Mouse (Mus musculus): ENCODE data around the gene Slain2. TPM values are rescaled to one million over a fixed set of nuclear protein-coding genes. Genes with fewer than 3 reads are reported as not detected.
A peak's percentile ranks its signal among the peaks of the same experiment; 100 is the strongest.

Slain2 gene
- 100 to 1,000 TPM; 116 to 121 TPM for total RNA-seq (2021)

- peak; percentile 100 for DNase-seq
Measured at GRCm38 (mm10) chr5:72913648-72914557, at the start of gene Slain2. TSS of gene Slain2 (plus strand) at chr5:72914304.

GRCm38 (mm10) chr5:72864654-72865178 is 49.4 kb upstream of the Slain2 start:
- DNase-seq = no peak

- no peak for DNase-seq
Measured at GRCm38 (mm10) chr5:72866260-72866905, 47.7 kb upstream of the Slain2 start.

GRCm38 (mm10) chr5:72867036-72867672 is 47.0 kb upstream of the Slain2 start:
- DNase-seq = no peak

- peak; percentile 96 for DNase-seq
Measured at GRCm38 (mm10) chr5:72868091-72868875, 45.8 kb upstream of the Slain2 start, which contains the start of gene Tec. TSS of gene Tec (minus strand) at chr5:72868483.

- no peak for DNase-seq
Measured at GRCm38 (mm10) chr5:72869779-72870608, 44.1 kb upstream of the Slain2 start.

GRCm38 (mm10) chr5:72871114-72871513 is 43.0 kb upstream of the Slain2 start:
- no peak for DNase-seq

- no peak for DNase-seq
Measured at GRCm38 (mm10) chr5:72879736-72880135, 34.4 kb upstream of the Slain2 start.

GRCm38 (mm10) chr5:72881748-72882411 is 32.2 kb upstream of the Slain2 start:
- DNase-seq = no peak

- DNase-seq = no peak
Measured at GRCm38 (mm10) chr5:72882412-72882765, 31.7 kb upstream of the Slain2 start.

- DNase-seq = no peak
Measured at GRCm38 (mm10) chr5:72883706-72884105, 30.4 kb upstream of the Slain2 start.

- no peak for DNase-seq
Measured at GRCm38 (mm10) chr5:72886458-72887222, 27.5 kb upstream of the Slain2 start.

GRCm38 (mm10) chr5:72888260-72888659 is 25.8 kb upstream of the Slain2 start:
- DNase-seq = no peak

- peak; percentile 72 for DNase-seq
Measured at GRCm38 (mm10) chr5:72891534-72891933, 22.6 kb upstream of the Slain2 start.

- DNase-seq = peak; percentile 50
Measured at GRCm38 (mm10) chr5:72893987-72894386, 20.1 kb upstream of the Slain2 start.

- no peak for DNase-seq
Measured at GRCm38 (mm10) chr5:72895261-72895660, 18.8 kb upstream of the Slain2 start.

GRCm38 (mm10) chr5:72896478-72897279 is 17.4 kb upstream of the Slain2 start:
- DNase-seq = peak; percentile 33

- no peak for DNase-seq
Measured at GRCm38 (mm10) chr5:72897998-72898397, 16.1 kb upstream of the Slain2 start.

- no peak for DNase-seq
Measured at GRCm38 (mm10) chr5:72899255-72899654, 14.8 kb upstream of the Slain2 start.
